Mouse (Mus musculus) frontal cortex, postnatal 36 days (tissue): ENCODE results near the gene Araf.
"Not testable (repeated sequence)": the region's sequence is repeated elsewhere in the genome, so short reads cannot be mapped to it uniquely, and the experiment has no call there.

Experiments
- DNase-seq, 2 experiments: peaks; one replicate each; pipeline ENCODE4 v3.0.0; 2022; ENCODE audit warnings: low spot score in 2 of 2

The Araf gene

GRCm38 (mm10) chrX:20797681-20798080, at the start of gene Araf:
TSS of gene Araf (plus strand) at chrX:20797814.
- no peak for DNase-seq

- DNase-seq = no peak
Measured at GRCm38 (mm10) chrX:20748829-20749228, 48.8 kb upstream of the Araf start.

GRCm38 (mm10) chrX:20761201-20761600, 36.4 kb upstream of the Araf start:
- no peak for DNase-seq

GRCm38 (mm10) chrX:20770697-20771381, 26.8 kb upstream of the Araf start:
- DNase-seq = peak; percentile 84 to 88

DNA sequence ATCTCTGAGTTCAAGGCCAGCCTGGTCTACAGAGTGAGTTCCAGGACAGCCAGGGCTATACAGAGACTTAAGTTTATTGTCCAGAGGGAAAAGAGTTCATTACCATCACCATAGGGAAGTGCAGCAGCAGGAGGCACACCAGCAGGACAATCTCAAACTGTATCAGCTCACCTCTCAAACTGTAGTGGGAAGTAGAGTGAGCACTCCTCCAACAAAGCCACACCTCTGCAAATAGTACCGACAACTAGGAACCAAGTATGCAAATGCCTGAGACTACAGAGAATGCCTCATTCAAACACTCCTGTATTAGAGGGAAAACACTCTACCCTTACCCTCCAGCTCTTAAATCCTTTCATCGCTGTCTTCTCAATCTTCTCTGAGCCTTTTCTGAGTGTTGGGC, 25.9 kb upstream of the Araf start:
- DNase-seq = no peak

DNA sequence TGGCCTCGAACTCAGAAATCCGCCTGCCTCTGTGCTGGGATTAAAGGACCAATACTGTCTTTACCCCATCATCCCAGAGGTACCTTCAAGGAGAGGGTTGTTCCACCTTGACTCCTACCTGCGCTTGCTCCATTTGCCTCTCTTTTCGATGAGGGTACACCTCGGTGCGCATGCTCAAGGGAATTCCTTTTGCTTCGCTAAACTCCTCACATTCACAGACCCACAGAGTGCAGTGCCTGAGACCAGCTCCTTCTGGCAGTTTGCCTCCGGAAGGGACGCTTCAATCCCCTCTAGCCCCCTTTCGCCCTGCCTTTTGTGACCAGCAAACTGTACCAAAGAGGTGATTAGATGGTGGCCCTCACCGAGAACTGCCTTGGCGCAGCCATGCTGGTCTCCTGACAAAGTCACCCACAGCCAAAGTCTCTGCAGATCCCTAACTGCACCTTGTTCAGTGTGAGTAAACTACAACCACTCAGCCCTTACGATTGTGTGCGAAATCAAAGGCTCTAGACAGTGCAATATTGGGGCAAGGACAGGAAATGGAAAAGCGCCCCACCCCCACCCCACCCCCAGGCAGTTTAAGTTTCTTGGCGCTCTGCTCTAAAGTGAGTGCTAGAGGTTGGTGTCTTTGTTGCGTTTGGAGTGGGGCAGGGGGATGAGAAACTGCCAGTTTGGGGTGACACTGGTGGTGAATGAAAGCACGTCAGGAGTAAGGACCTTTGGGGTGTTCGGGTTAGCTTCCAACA, 22.2 kb upstream of the Araf start:
- DNase-seq = no peak

GRCm38 (mm10) chrX:20777619-20778018, 20.0 kb upstream of the Araf start:
- no peak for DNase-seq

DNA sequence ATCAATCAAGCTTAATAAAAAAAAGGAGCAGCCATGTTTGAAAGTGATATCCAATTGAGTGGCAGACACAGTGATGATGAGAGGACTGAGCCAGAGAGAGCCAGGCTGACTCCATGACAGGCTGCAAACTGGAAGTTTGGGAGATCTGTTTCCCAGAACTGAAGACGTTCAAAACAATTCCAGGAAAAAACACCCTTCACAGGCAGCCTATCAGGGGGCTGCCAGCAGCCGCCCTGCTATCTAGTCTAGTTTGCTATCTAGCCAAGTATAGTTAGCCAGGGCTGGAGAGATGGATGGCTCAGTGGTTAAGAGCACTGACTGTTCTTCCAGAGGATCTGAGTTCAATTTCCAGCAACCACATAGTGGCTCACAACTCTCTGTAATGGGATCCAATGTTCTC, 10.3 kb upstream of the Araf start:
- no peak for DNase-seq

GRCm38 (mm10) chrX:20792417-20792816, 5.2 kb upstream of the Araf start:
- no peak for DNase-seq

DNA sequence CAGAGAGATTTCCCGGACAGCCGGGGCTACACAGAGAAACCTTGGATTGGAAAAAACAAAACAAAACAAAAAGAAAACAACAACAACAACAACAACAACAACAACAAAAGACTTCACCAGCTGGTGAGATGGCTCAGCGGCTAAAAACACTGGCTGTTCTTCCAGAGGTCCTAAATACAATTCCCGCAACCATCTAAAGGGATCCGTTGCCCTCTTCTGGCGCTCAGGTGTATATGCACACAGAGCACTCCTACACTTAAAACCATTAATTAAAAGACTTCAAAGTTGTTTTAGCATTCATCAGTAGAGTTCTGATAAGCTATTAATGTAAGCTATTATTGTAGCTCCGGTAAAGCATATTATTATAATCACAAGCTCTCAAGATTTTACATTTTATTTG, 4.4 kb upstream of the Araf start:
- no peak for DNase-seq

DNA sequence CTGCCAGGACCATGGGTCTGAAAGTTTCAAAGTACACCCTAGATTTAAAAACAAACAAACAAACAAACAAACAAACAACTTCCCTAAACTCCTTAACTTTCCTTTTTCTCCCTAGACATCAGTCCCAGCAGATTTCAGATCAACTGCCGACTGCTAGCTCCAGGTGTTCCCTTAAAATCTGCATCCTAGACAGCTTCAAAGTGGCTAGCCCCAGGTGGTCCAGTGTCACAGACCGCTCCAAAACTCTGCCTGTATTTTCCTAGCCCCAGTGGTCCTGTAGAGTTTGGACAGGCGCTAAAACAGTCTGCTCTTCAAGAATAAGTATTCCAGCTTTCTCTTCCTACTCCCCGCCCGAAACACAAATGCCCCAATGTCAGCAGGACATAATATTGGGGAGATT, 3.4 kb upstream of the Araf start:
- DNase-seq = no peak

DNA sequence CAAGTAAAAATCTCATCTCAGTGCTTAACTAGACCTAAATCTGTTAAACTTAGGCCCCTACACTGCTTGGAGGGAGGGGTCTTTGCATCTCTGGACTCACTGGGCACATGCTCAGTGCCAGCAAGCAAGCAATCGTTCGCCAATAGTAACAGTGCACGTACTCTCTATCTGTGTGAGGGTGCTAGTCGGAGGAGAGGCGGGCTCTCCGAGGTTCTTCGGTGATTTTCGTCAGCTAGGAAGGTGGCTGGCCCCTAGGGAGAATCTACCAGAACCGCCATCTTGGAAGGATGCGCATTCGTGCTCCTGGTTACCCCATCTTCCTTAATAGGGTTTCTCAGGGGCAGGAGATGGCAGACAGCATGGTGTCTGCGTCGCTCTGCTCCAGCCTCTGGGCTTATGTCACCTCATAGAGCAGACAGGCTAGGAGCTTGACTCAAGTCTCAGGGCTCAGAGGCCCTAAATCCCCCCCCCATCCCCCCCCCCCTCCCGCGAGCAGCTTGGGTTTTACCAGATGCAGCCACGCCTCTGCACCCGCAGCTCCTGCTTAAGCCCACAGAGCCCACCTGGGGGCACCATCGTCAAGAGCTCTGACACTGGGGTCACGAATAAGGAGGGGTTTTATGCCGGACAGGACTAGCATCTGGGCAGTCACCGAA, 655 bp downstream of the Araf start:
- DNase-seq = peak; percentile 74 to 81

GRCm38 (mm10) chrX:20798797-20799147, 1.2 kb downstream of the Araf start:
- DNase-seq = no peak

DNA sequence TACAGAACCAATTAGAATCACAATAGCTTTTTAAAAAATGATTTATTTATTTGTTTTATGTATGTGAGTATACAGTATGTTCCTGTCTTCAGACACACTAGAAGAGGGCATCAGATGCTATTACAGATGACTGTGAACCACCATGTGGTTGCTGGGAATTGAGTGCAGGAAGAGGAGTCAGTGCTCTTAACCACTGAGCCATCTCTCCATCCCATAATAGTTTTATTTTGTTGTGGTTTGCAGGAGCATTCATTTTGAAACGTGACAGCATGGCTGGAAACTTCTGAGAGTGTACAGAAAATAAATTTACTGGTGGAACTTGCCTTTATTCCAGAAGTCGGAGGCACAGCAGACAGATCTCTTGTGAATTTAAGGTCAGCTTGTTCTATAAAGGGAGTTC, 3.8 kb downstream of the Araf start:
- no peak for DNase-seq

DNA sequence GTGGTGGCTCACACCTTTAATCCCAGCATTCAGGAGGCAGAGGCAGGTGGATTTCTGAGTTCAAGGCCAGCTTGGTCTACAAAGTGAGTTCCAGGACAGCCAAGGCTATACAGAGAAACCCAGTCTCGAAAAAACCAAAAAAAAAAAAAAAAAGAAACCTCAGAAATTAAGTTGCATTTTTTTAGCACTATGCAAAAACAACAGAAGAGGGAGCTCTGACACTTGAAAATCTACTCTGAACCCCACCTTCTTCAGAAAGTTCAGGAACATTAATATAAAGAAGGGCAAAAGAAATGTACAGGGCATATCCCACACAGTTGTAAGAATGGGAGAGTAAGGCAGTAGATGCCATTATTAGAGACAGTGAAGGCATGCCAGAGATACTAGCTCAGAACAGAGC, 6.7 kb downstream of the Araf start:
- not testable (repeated sequence) for DNase-seq

GRCm38 (mm10) chrX:20806295-20806694, 8.7 kb downstream of the Araf start:
- DNase-seq = no peak

- DNase-seq = peak; percentile 13 to 35
Measured at GRCm38 (mm10) chrX:20816974-20817373, 19.4 kb downstream of the Araf start.

DNA sequence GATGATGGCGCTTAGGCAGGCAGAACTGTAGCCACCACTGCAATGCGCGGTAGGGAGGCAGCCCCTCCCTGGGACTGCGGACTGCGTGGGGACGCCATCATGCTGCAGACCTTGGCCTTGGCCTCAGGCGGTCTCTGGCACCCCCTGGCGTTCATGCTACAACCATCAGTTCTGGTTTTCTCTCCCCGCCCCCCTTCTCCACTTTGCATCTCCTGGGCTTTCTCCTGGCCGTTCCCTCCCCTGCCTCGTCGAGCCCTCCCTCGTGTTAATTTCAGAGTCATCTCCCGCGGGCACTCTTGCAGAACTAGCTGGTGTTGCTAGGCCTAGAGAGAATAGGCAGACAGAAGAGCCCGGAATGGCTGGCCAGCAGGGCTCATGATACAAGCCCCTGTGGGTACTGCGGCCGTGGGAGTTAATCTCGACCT, 21.6 kb downstream of the Araf start:
- DNase-seq = peak; percentile 70 to 76

GRCm38 (mm10) chrX:20819708-20820426, 22.3 kb downstream of the Araf start:
- DNase-seq = peak in 1 of 2 experiments; percentile 35

GRCm38 (mm10) chrX:20828934-20829333, 31.3 kb downstream of the Araf start:
- peak; percentile 66 to 87 for DNase-seq

- no peak for DNase-seq
Measured at GRCm38 (mm10) chrX:20847232-20847631, 49.6 kb downstream of the Araf start.

DNA sequence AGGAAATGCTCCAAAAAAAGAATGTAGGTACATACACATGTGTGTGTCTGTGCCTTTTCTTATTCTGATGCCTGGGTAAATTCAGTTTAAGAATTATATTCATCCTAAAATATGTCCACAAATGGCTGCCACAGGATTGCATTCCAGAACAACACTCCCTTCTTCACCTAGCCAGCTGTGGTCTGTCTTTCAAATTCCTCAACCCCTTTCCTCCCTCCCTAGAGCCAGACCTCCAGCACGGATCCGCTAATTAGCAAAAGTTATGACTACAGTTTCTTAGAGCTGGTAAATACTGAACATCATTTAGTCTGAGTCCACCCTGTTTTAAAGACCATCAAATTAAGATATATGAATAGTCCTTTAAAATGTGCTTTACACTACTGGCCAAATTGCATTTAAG, 50.2 kb downstream of the Araf start:
- DNase-seq = no peak
